Mouse (Mus musculus) heart, adult 2 months (tissue): Measurements from ENCODE around the gene Gm16181. TPM values are rescaled to one million over a fixed set of nuclear protein-coding genes. Genes with fewer than 3 reads are reported as not detected.

Experiments used
- DNase-seq, 2 experiments: peaks; one replicate each; pipeline ENCODE4 v3.0.0; 2021
- H3K27ac ChIP-seq: fragments of 200-600 bp; 2 replicates; pipeline ENCODE4 v1.8.1; 2022
- H3K27me3 ChIP-seq: fragments of 200-500 bp; 2 replicates; pipeline ENCODE4 v1.6.1; 2012; ENCODE audit warnings: mild to moderate bottlenecking, low read length, inconsistent platforms, mixed read lengths; ENCODE audit not compliant: control insufficient read depth, insufficient read depth
- H3K36me3 ChIP-seq: fragments of 200-500 bp; 2 replicates; pipeline ENCODE4 v1.6.1; 2012; ENCODE audit warnings: low read length, inconsistent platforms; ENCODE audit not compliant: control insufficient read depth, insufficient read depth
- H3K4me1 ChIP-seq: fragments of 200-500 bp; 2 replicates; pipeline ENCODE4 v1.6.1; 2011; ENCODE audit warnings: low read length; ENCODE audit not compliant: control insufficient read depth, insufficient read depth
- H3K4me3 ChIP-seq: fragments of 200-600 bp; 2 replicates; pipeline ENCODE4 v1.8.1; 2022
- H3K79me2 ChIP-seq: fragments of 200-500 bp; replicated peaks from 2 replicates; pipeline ENCODE4 v1.6.1; 2012; ENCODE audit warnings: mild to moderate bottlenecking, inconsistent platforms, low read length, moderate library complexity, mixed read lengths; ENCODE audit not compliant: control insufficient read depth, insufficient read depth
- H3K9ac ChIP-seq: fragments of 200-500 bp; 2 replicates; pipeline ENCODE4 v1.6.1; 2012; ENCODE audit warnings: low read depth, mild to moderate bottlenecking, control low read depth, inconsistent platforms, low read length, mixed read lengths
- CTCF ChIP-seq: fragments of 200-600 bp; IDR thresholded peaks from 2 replicates; pipeline ENCODE4 v1.8.1; 2022; ENCODE audit warnings: antibody characterized with exemption, mild to moderate bottlenecking, moderate library complexity
- EP300 ChIP-seq: fragments of 200-500 bp; IDR thresholded peaks from 2 replicates; pipeline ENCODE4 v1.6.1; 2011; ENCODE audit warnings: low read depth, low read length, control low read depth; ENCODE audit not compliant: insufficient read depth
- POLR2A ChIP-seq: fragments of 200-500 bp; IDR thresholded peaks from 2 replicates; pipeline ENCODE4 v1.6.1; 2011; ENCODE audit warnings: mild to moderate bottlenecking, low read depth, low read length, control low read depth; ENCODE audit not compliant: insufficient read depth
- WGBS: fragments of 180-500 bp; shearing (Covaris S2); methylation state at CpG from one replicate; pipeline ENCODE4 v1.1.7; 2018; 5-methylcytosine and 5-hydroxymethylcytosine counted together
- intact Hi-C: fragments of 180-260 bp; cut with DNase I; formaldehyde crosslinking; loops from one replicate; pipeline ENCODE4 v1.15.1; 2025
- microRNA-seq, 2 experiments: library from miRNA; unstranded; fragments of <30 nt; microRNA quantifications; one replicate each; pipeline ENCODE4 v1.2.0; 2021
- polyA plus RNA-seq: library from polyadenylated mRNA; depleted of rRNA; stranded (reverse); fragments of >200 nt; gene quantifications from 2 replicates; pipeline ENCODE4 v1.2.3, GENCODE M21; 2012; rRNA removed
- total RNA-seq, 2 experiments: library from RNA; stranded (reverse); gene quantifications; 2 replicates each; pipeline ENCODE4 v1.2.3; 2021

Gm16181 gene
- total and polyA plus RNA-seq, 3 experiments, result 2.1 TPM; not detected in 2

- intact Hi-C loops, result loop anchor here (2.0 kb wide), 1 partner anchor 1295 kb away; no protein-coding TSS in a partner anchor
- no peak for DNase-seq
- H3K36me3 ChIP-seq, result peaks cover 3% of the 10 kb centered on the region
- no peaks in the 10 kb centered on the region for H3K27me3 ChIP-seq
- TF ChIP-seq EP300, result no peak
- TF ChIP-seq POLR2A, result peak; percentile 39; the same call in 1 of the 2 replicates
- peaks cover 3% of the 10 kb centered on the region for H3K4me1 ChIP-seq
- WGBS, result 63% methylated on average over 1 of the region's 1 CpGs
- no peak overlapping the region for H3K9ac ChIP-seq
- no peak overlapping the region for H3K27ac ChIP-seq
- no peak overlapping the region for H3K4me3 ChIP-seq
- H3K79me2 ChIP-seq, result no peaks in the 10 kb centered on the region
These were observed 46.9 kb downstream of the Gm16181 start for GRCm38 (mm10) chr17:35267399-35268086.

DNA sequence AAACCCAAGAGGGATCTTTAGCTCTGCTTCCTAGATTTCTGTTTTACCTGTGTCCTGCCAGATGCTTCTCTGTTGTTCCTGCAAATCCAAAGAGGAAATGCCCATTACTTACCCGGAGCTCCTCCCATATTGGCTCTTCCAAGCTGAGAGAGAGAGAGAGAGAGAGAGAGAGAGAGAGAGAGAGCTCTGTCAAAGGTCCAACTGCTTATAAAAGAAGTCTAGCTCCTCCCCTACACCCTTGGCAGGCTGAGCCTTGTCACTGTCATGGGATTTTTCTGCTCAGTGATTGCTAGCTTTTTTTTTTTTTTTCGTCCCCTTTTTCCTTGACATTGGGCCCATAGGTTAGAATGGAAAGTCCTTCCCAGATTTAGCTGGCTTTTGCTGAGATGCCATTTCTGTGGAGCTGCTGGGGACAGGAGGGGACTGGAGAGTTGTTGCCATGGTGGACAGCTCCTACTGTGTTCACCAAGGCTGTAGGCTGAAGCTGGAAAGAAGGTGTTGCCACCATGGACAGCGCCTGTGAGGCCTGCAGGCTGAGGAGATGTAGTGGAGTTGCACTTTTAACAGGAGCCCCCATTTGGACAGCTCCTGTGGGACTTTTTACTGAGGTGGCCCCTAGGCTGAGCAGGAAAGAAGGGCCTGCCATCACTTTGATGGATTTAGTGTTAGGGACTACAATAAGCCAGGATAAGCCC, 49.2 kb downstream of the Gm16181 start:
- Histone ChIP-seq H3K4me1 (peaks cover 4% of the 10 kb centered on the region), H3K79me2 (no peaks in the 10 kb centered on the region), H3K27me3 (no peaks in the 10 kb centered on the region), H3K27ac (no peak overlapping the region), H3K36me3 (no peaks in the 10 kb centered on the region; the same call in 1 of the 2 replicates), H3K4me3 (no peak overlapping the region), H3K9ac (no peak overlapping the region)
- 21% methylated on average over 3 of the region's 3 CpGs for WGBS
- intact Hi-C loops, result loop anchor here (1.0 to 2.0 kb wide), 2 partner anchors 1274 to 1297 kb away; no protein-coding TSS in a partner anchor
- no peak for TF ChIP-seq POLR2A
- TF ChIP-seq EP300, result no peak
- no peak for TF ChIP-seq CTCF
- peak in 1 of 2 experiments; percentile 58 for DNase-seq

- Histone ChIP-seq H3K79me2 (no peaks in the 10 kb centered on the region), H3K27me3 (peaks cover 4% of the 10 kb centered on the region; the same call in 1 of the 2 replicates), H3K4me1 (peaks cover 2% of the 10 kb centered on the region; the same call in 1 of the 2 replicates), H3K36me3 (no peaks in the 10 kb centered on the region), H3K4me3 (no peak overlapping the region), H3K9ac (no peak overlapping the region), H3K27ac (no peak overlapping the region)
- intact Hi-C loops, result loop anchor here (1.0 kb wide), 1 partner anchor 27 kb away; no protein-coding TSS in a partner anchor
- WGBS, result 64% methylated on average over 3 of the region's 3 CpGs
- TF ChIP-seq POLR2A, result no peak
- no peak for TF ChIP-seq CTCF
- no peak for TF ChIP-seq EP300
- no peak for DNase-seq
These were observed 51.6 kb downstream of the Gm16181 start for GRCm38 (mm10) chr17:35272249-35272648.

Small RNA genes lying within 50 kb of the gene (microRNA-seq; reads per million reads assigned to microRNA genes)
- gene Mir6973a (0 reads per million in 2 experiments), gene Mir6974 (0.39 to 0.56 reads per million in 2 experiments), gene Mir6975 (0 to 2.3 reads per million in 2 experiments), gene Mir8094 (0 reads per million in 2 experiments)

Other genes with a start within 250 kb of the Gm16181 start
Only the 30 nearest of the 38 such genes appear.
- gene Sapcd1, start 192.8 kb upstream of the Gm16181 start, total RNA-seq, result not detected
- gene Sapcd1, start 192.8 kb upstream of the Gm16181 start, polyA plus RNA-seq, result 0.20 and 0.67 TPM in 2 replicates
- gene Msh5, start 174.1 kb upstream of the Gm16181 start, total RNA-seq, result under 1 TPM; 0.23 to 0.29 TPM
- 1.00 and 1.2 TPM in 2 replicates for gene Msh5, start 174.1 kb upstream of the Gm16181 start, polyA plus RNA-seq
- 10 to 100 TPM; 32.5 to 33.1 TPM for gene Clic1, start 170.9 kb upstream of the Gm16181 start, total RNA-seq
- 44.4 and 51.6 TPM in 2 replicates for gene Clic1, start 170.9 kb upstream of the Gm16181 start, polyA plus RNA-seq
- gene Ddah2, start 161.8 kb upstream of the Gm16181 start, total RNA-seq, result 10 to 100 TPM; 20.0 to 20.5 TPM
- 31.4 and 40.8 TPM in 2 replicates for gene Ddah2, start 161.8 kb upstream of the Gm16181 start, polyA plus RNA-seq
- under 1 TPM; 0.34 to 0.55 TPM for gene Ly6g6c, start 155.4 kb upstream of the Gm16181 start, total RNA-seq
- 0.23 and 0.64 TPM in 2 replicates for gene Ly6g6c, start 155.4 kb upstream of the Gm16181 start, polyA plus RNA-seq
- gene Mpig6b, start 154.7 kb upstream of the Gm16181 start, total RNA-seq, result 1 to 10 TPM in 1 of 2 experiments, under 1 TPM in 1; 0.31 to 2.4 TPM
- gene Mpig6b, start 154.7 kb upstream of the Gm16181 start, polyA plus RNA-seq, result 0.32 and 1.4 TPM in 2 replicates
- gene Ly6g6e, start 143.9 kb upstream of the Gm16181 start, total RNA-seq, result not detected
- 0.41 TPM in 1 of 2 replicates, not detected in the other for gene Ly6g6e, start 143.9 kb upstream of the Gm16181 start, polyA plus RNA-seq
- under 1 TPM in 1 of 2 experiments, not detected in 1; 0.61 TPM for gene Ly6g6d, start 142.8 kb upstream of the Gm16181 start, total RNA-seq
- gene Ly6g6d, start 142.8 kb upstream of the Gm16181 start, polyA plus RNA-seq, result 1.3 and 1.6 TPM in 2 replicates
- not detected for gene Ly6g6f, start 135.2 kb upstream of the Gm16181 start, total RNA-seq
- 0.27 TPM in 1 of 2 replicates, not detected in the other for gene Ly6g6f, start 135.2 kb upstream of the Gm16181 start, polyA plus RNA-seq
- gene Abhd16a, start 131.6 kb upstream of the Gm16181 start, total RNA-seq, result 10 to 100 TPM; 53.2 to 62.5 TPM
- 95.7 and 98.2 TPM in 2 replicates for gene Abhd16a, start 131.6 kb upstream of the Gm16181 start, polyA plus RNA-seq
- gene Ly6g5c, start 112.6 kb upstream of the Gm16181 start, total RNA-seq, result not detected
- not detected in 2 replicates for gene Ly6g5c, start 112.6 kb upstream of the Gm16181 start, polyA plus RNA-seq
- under 1 TPM in 1 of 2 experiments, not detected in 1; 0.36 TPM for gene Ly6g5b, start 105.4 kb upstream of the Gm16181 start, total RNA-seq
- 0.23 and 0.35 TPM in 2 replicates for gene Ly6g5b, start 105.4 kb upstream of the Gm16181 start, polyA plus RNA-seq
- 1 to 10 TPM; 6.8 to 8.5 TPM for gene Gpank1, start 99.4 kb upstream of the Gm16181 start, total RNA-seq
- 9.5 TPM in 2 replicates for gene Gpank1, start 99.4 kb upstream of the Gm16181 start, polyA plus RNA-seq
- gene Csnk2b, start 98.8 kb upstream of the Gm16181 start, total RNA-seq, result 100 to 1,000 TPM; 149 to 170 TPM
- gene Csnk2b, start 98.8 kb upstream of the Gm16181 start, polyA plus RNA-seq, result 297 and 301 TPM in 2 replicates
- gene D17H6S53E, start 94.5 kb upstream of the Gm16181 start, total RNA-seq, result 10 to 100 TPM; 30.2 to 31.3 TPM
- gene D17H6S53E, start 94.5 kb upstream of the Gm16181 start, polyA plus RNA-seq, result 7.7 and 11.8 TPM in 2 replicates
- not detected for gene Apom, start 88.8 kb upstream of the Gm16181 start, total RNA-seq
- not detected in 2 replicates for gene Apom, start 88.8 kb upstream of the Gm16181 start, polyA plus RNA-seq
- 100 to 1,000 TPM; 216 to 252 TPM for gene Bag6, start 85.7 kb upstream of the Gm16181 start, total RNA-seq
- gene Bag6, start 85.7 kb upstream of the Gm16181 start, polyA plus RNA-seq, result 140 and 150 TPM in 2 replicates
- gene Prrc2a, start 55.9 kb upstream of the Gm16181 start, total RNA-seq, result 100 to 1,000 TPM; 132 to 139 TPM
- gene Prrc2a, start 55.9 kb upstream of the Gm16181 start, polyA plus RNA-seq, result 183 and 197 TPM in 2 replicates
- gene Aif1, start 44.8 kb upstream of the Gm16181 start, total RNA-seq, result 1 to 10 TPM; 2.9 to 3.9 TPM
- 1.5 and 2.0 TPM in 2 replicates for gene Aif1, start 44.8 kb upstream of the Gm16181 start, polyA plus RNA-seq
- gene Lst1, start 32.4 kb upstream of the Gm16181 start, total RNA-seq, result 1 to 10 TPM; 4.1 to 4.5 TPM
- gene Lst1, start 32.4 kb upstream of the Gm16181 start, polyA plus RNA-seq, result 7.2 and 11.3 TPM in 2 replicates
- 1 to 10 TPM; 1.3 TPM for gene Ltb, start 26.4 kb upstream of the Gm16181 start, total RNA-seq
- gene Ltb, start 26.4 kb upstream of the Gm16181 start, polyA plus RNA-seq, result 2.0 and 5.2 TPM in 2 replicates
- gene Tnf, start 18.8 kb upstream of the Gm16181 start, total RNA-seq, result under 1 TPM in 1 of 2 experiments, not detected in 1; 0.34 TPM
- gene Tnf, start 18.8 kb upstream of the Gm16181 start, polyA plus RNA-seq, result 0.38 and 0.80 TPM in 2 replicates
- gene Lta, start 15.5 kb upstream of the Gm16181 start, total RNA-seq, result under 1 TPM in 1 of 2 experiments, not detected in 1; 0.23 TPM
- 0.12 TPM in 1 of 2 replicates, not detected in the other for gene Lta, start 15.5 kb upstream of the Gm16181 start, polyA plus RNA-seq
- gene Atp6v1g2, start 12.8 kb downstream of the Gm16181 start, total RNA-seq, result 1 to 10 TPM; 3.0 to 3.2 TPM
- 6.4 and 10.1 TPM in 2 replicates for gene Atp6v1g2, start 12.8 kb downstream of the Gm16181 start, polyA plus RNA-seq
- 1 to 10 TPM; 6.5 to 8.2 TPM for gene Nfkbil1, start 15.0 kb downstream of the Gm16181 start, total RNA-seq
- gene Nfkbil1, start 15.0 kb downstream of the Gm16181 start, polyA plus RNA-seq, result 3.9 and 5.0 TPM in 2 replicates
- gene Ddx39b, start 20.9 kb downstream of the Gm16181 start, total RNA-seq, result 10 to 100 TPM; 82.3 to 83.4 TPM
- 148 and 178 TPM in 2 replicates for gene Ddx39b, start 20.9 kb downstream of the Gm16181 start, polyA plus RNA-seq
- 100 to 1,000 TPM; 105 to 131 TPM for gene H2-D1, start 41.9 kb downstream of the Gm16181 start, total RNA-seq
- gene H2-D1, start 41.9 kb downstream of the Gm16181 start, polyA plus RNA-seq, result 222 and 286 TPM in 2 replicates
- gene H2-Q1, start 99.6 kb downstream of the Gm16181 start, total RNA-seq, result 1 to 10 TPM; 1.5 TPM
- gene H2-Q1, start 99.6 kb downstream of the Gm16181 start, polyA plus RNA-seq, result not detected in 2 replicates
- gene H2-Q2, start 121.4 kb downstream of the Gm16181 start, total RNA-seq, result 1 to 10 TPM; 1.1 TPM
- gene H2-Q2, start 121.4 kb downstream of the Gm16181 start, polyA plus RNA-seq, result 0.12 and 0.31 TPM in 2 replicates
- 10 to 100 TPM; 12.2 to 18.8 TPM for gene H2-Q4, start 158.8 kb downstream of the Gm16181 start, total RNA-seq
- gene H2-Q4, start 158.8 kb downstream of the Gm16181 start, polyA plus RNA-seq, result 35.0 and 48.6 TPM in 2 replicates